ENCODE assay signal across 17 mouse cellular contexts in the genomic region with DNA sequence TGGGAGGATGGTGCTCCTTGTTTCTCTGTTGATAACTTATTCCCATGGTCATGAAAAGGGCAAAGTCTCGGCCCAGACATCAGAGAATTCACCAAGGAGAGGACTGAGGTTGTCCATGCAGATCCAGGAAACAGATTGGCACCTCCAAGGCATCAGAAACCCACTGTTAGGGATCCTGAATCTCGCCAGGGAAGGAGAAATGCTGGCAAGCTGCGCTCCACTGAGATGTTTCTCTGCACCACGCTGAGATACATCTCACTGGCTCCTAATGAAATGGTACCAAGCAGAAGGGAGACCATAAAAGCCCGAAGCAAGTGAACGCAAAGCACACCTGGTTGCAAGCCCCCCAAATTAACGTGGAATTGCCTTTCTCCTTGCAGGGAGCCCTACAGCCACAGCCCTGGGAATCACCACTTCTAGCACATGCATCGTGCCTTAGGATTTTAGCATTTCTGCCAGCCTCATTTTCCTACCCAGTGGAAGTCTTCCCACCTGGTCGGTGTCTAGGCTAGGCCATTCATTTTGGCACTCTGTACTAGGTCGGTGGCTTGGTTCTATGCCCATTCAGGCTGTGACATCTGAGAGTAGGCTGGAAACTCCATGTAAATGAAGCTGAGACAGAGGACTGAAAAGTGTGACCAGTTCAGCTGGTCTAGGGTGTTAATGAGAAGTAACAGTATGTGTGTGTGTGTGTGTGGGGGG.
DNase-seq lines count a peak whose midpoint lies in the region; ATAC-seq lines count a peak whose summit lies in the region.
"Had no signal": no experiment of that assay in that cellular context is flagged by ENCODE, and none has a peak within 500 bp of the region (broad histone marks: within the 10 kb centered on the region; RNA-seq: fewer than 3 reads in every experiment).

No protein-coding gene starts in this region.

- H3K27ac ChIP-seq in forebrain, embryonic 15.5 days (replicated peaks), result peak overlapping the region; percentile 97
- 0 out of 2 replicates have a peak overlapping the region, but pooled peaks have one; percentile 22 for H3K27ac ChIP-seq in limb, embryonic 13.5 days

- no peaks in the 10 kb centered on the region for H3K36me3 ChIP-seq in forebrain, embryonic 15.5 days
- no peaks in the 10 kb centered on the region for H3K36me3 ChIP-seq in limb, embryonic 13.5 days
- H3K36me3 ChIP-seq: heart, embryonic 15.5 days; limb, embryonic 12.5 days had no signal

- no peaks in the 10 kb centered on the region for H3K27me3 ChIP-seq in forebrain, embryonic 15.5 days
- H3K27me3 ChIP-seq in limb, embryonic 13.5 days, result no peaks in the 10 kb centered on the region
- H3K27me3 ChIP-seq: CH12.LX; heart, embryonic 15.5 days; limb, embryonic 12.5 days had no signal

- DNase-seq in cerebellum, adult 8-10 months, result peak; percentile 21
- DNase-seq in adrenal gland, postnatal 10 days, result no peak
- DNase-seq in frontal cortex, adult 2 months (ENCODE audit: extremely low spot score in 1 of 2, low spot score in 1 of 2), result no peak
- DNase-seq in thymus, postnatal 14 days, result no peak
- no peak for DNase-seq in spleen, postnatal 10 days (ENCODE audit: low spot score in 2 of 2)
- DNase-seq: adrenal gland, postnatal 14 days; gastrocnemius, postnatal 25 days; kidney, adult 11 months; lung, embryonic 14.5 days; spleen, adult 18-20 months had no signal

- peak; percentile 54 for ATAC-seq in cerebellum, adult (ENCODE audit: insufficient number of reproducible peaks, low FRiP score, low TSS enrichment)
- peak; percentile 49 for ATAC-seq in forebrain, embryonic 15.5 days (replicated peaks)
- no peak for ATAC-seq in limb, embryonic 13.5 days (ENCODE audit: low FRiP score, low read depth)

- H3K9me3 ChIP-seq in forebrain, embryonic 15.5 days, result no peaks in the 10 kb centered on the region
- H3K9me3 ChIP-seq in limb, embryonic 13.5 days, result no peaks in the 10 kb centered on the region
- H3K9me3 ChIP-seq: heart, embryonic 15.5 days; limb, embryonic 12.5 days had no signal

- H3K9ac ChIP-seq in forebrain, embryonic 15.5 days (replicated peaks), result no peak overlapping the region
- no peak overlapping the region for H3K9ac ChIP-seq in limb, embryonic 13.5 days
- H3K9ac ChIP-seq: heart, embryonic 15.5 days; limb, embryonic 12.5 days; lung, embryonic 14.5 days had no signal

- H3K4me1 ChIP-seq in forebrain, embryonic 15.5 days, result peaks cover 49% of the 10 kb centered on the region
- peaks cover 66% of the 10 kb centered on the region for H3K4me1 ChIP-seq in limb, embryonic 13.5 days

- whole genome bisulfite sequencing in forebrain, embryonic 15.5 days, result 51% methylated on average over 10 of the region's 10 CpGs
- WGBS in limb, embryonic 13.5 days, result 45% methylated on average over 10 of the region's 10 CpGs

- H3K4me3 ChIP-seq in forebrain, embryonic 15.5 days, result no peak overlapping the region
- no peak overlapping the region for H3K4me3 ChIP-seq in limb, embryonic 13.5 days
- H3K4me3 ChIP-seq: erythroblast, embryonic 14.5 days; heart, embryonic 15.5 days; limb, embryonic 12.5 days had no signal

- H3K4me2 ChIP-seq in forebrain, embryonic 15.5 days (replicated peaks), result no peak overlapping the region
- H3K4me2 ChIP-seq in limb, embryonic 13.5 days (replicated peaks), result no peak overlapping the region
- H3K4me2 ChIP-seq: heart, embryonic 15.5 days; limb, embryonic 12.5 days; lung, embryonic 14.5 days had no signal
